Mouse (Mus musculus): ENCODE results near the gene Spn. TPM values are rescaled to one million over a fixed set of nuclear protein-coding genes. Genes with fewer than 3 reads are reported as not detected.

Gene Spn
- polyA plus RNA-seq, 1 experiment: 3.9 TPM

DNA sequence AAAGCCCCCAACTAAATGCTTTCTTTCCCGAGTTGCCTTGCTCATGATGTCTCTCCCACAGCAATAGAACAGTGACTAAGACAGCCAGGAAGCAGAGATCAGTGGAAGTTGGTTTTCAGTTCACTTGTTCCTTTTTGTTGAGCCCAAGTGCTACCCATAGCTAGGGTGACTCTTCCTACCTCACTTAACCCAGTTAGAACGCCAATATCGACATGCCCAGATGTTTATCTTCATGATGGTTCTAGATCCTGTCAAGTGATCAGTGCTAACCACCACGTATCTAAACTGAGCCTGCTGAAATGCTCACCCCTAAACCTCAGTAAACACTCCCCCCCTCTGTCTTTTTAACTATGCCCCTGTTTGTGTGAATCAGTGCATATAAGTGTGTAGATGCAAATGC is 38.1 kb downstream of the Spn start:
- no peaks in the 10 kb centered on the region; the same call in 1 of the 2 replicates for H3K4me1 ChIP-seq (ENCODE audit: control insufficient read depth, insufficient read depth, insufficient read length, low read length)
- TF ChIP-seq CTCF (IDR thresholded peaks at IDR 0.05; ENCODE audit: extremely low read depth, insufficient read length, insufficient replicate concordance, low read depth, low read length) (no peak), POLR2A (IDR thresholded peaks at IDR 0.05; ENCODE audit: low read depth, low read length) (no peak)
- no peaks in the 10 kb centered on the region for H3K27me3 ChIP-seq (ENCODE audit: control insufficient read depth, insufficient read depth, low read length)
- H3K36me3 ChIP-seq (ENCODE audit: control insufficient read depth, insufficient read depth, low read length): no peaks in the 10 kb centered on the region
- no peak overlapping the region for H3K27ac ChIP-seq (ENCODE audit: insufficient read depth, low read depth, low read length)
- WGBS: 75% methylated on average over 4 of the region's 4 CpGs
- H3K4me3 ChIP-seq (ENCODE audit: low read depth, low read length): no peak overlapping the region

DNA sequence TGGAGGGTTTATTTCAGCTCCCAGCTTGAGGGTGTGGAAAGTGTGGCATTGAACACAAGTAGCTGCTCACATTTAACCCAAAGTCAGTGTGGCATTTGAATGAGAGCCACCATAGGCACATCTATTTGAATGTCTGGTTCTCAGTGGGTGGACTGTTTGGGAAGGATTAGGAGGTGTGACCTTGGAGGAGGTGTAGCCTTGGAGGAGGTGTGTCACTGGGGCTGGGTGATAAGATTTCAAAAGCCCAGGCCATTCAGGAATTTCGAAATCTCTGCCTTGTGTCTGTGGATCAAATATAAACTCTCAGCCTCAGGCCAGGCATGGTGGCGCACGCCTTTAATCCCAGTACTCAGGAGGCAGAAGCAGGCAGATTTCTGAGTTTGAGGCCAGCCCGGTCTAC is 38.7 kb downstream of the Spn start:
- H3K27me3 ChIP-seq (ENCODE audit: control insufficient read depth, insufficient read depth, low read length): no peaks in the 10 kb centered on the region
- H3K27ac ChIP-seq (ENCODE audit: insufficient read depth, low read depth, low read length): no peak overlapping the region
- WGBS: 90% methylated on average over 4 of the region's 4 CpGs
- no peaks in the 10 kb centered on the region; the same call in 1 of the 2 replicates for H3K4me1 ChIP-seq (ENCODE audit: control insufficient read depth, insufficient read depth, insufficient read length, low read length)
- H3K4me3 ChIP-seq (ENCODE audit: low read depth, low read length): no peak overlapping the region
- H3K36me3 ChIP-seq (ENCODE audit: control insufficient read depth, insufficient read depth, low read length): no peaks in the 10 kb centered on the region
- TF ChIP-seq POLR2A (IDR thresholded peaks at IDR 0.05; ENCODE audit: low read depth, low read length) (no peak), CTCF (IDR thresholded peaks at IDR 0.05; ENCODE audit: extremely low read depth, insufficient read length, insufficient replicate concordance, low read depth, low read length) (no peak)

DNA sequence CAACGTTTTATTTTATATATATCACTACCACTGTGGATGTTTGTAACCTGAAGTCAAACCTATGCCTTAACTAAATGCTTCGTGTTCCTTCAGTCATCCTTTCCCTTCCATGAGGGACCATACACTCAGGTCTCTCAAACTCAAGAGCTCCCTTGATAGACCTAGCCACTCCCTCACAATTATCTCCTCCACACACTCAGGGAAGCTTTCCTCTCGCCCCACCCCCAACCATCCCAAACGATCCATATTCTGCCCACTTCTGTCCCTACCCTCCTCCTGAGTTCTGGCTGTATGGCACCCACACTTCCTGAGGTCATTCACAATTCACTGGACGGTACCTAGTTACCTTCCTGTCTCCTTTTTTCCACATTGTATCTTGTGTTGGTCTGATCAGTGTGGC is 39.1 kb downstream of the Spn start:
- WGBS: 91% methylated on average over 5 of the region's 5 CpGs
- Histone ChIP-seq H3K27ac (ENCODE audit: insufficient read depth, low read depth, low read length) (no peak overlapping the region), H3K4me3 (ENCODE audit: low read depth, low read length) (no peak overlapping the region), H3K36me3 (ENCODE audit: control insufficient read depth, insufficient read depth, low read length) (no peaks in the 10 kb centered on the region), H3K27me3 (ENCODE audit: control insufficient read depth, insufficient read depth, low read length) (no peaks in the 10 kb centered on the region), H3K4me1 (ENCODE audit: control insufficient read depth, insufficient read depth, insufficient read length, low read length) (no peaks in the 10 kb centered on the region; the same call in 1 of the 2 replicates)
- TF ChIP-seq CTCF (IDR thresholded peaks at IDR 0.05; ENCODE audit: extremely low read depth, insufficient read length, insufficient replicate concordance, low read depth, low read length) (no peak), POLR2A (IDR thresholded peaks at IDR 0.05; ENCODE audit: low read depth, low read length) (no peak)

DNA sequence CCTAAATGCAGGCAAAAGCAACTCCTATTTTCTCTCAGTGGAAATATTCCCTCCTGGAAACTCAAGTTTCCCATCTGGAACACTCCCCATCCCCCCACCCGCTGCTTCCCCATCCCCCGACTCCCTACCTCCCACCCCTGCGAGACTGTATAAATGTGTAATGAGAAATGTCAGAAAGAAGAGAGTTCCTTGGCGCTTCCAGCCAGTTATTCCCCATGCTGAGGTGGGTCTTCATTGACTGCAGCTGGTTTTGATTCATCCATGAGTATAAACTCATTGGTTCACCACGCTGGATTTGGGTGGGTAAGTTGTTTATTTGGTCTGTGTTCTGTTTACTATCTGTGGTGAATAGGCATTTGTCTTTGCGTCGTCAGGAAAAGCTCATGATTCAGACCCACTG is 41.2 kb downstream of the Spn start:
- TF ChIP-seq CTCF (IDR thresholded peaks at IDR 0.05; ENCODE audit: extremely low read depth, insufficient read length, insufficient replicate concordance, low read depth, low read length): no peak
- TF ChIP-seq POLR2A (IDR thresholded peaks at IDR 0.05; ENCODE audit: low read depth, low read length): no peak
- WGBS: 79% methylated on average over 7 of the region's 7 CpGs
- no peaks in the 10 kb centered on the region for H3K36me3 ChIP-seq (ENCODE audit: control insufficient read depth, insufficient read depth, low read length)
- H3K27me3 ChIP-seq (ENCODE audit: control insufficient read depth, insufficient read depth, low read length): no peaks in the 10 kb centered on the region
- peaks cover 9% of the 10 kb centered on the region; the same call in 1 of the 2 replicates for H3K4me1 ChIP-seq (ENCODE audit: control insufficient read depth, insufficient read depth, insufficient read length, low read length)
- no peak overlapping the region for H3K27ac ChIP-seq (ENCODE audit: insufficient read depth, low read depth, low read length)
- H3K4me3 ChIP-seq (ENCODE audit: low read depth, low read length): no peak overlapping the region

DNA sequence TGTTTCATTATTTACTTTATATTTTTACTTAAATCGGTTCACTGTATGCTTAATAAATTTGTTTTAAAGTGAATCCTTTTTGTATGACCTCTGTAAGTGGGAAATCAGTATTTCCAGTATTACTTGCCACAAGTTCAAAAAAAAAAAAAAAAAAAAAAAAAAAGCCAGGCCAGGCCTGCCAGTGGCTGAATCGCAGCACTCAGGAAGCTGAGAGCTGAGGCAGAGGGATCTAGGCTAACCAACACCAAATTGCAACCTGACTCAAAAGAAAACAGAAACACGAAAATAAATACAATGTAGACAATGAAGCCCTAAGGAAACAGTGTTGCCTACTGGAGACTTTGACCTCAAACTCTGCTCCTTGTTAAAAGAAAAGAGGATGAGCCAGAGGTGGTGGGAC is 43.7 kb downstream of the Spn start:
- no peaks in the 10 kb centered on the region for H3K27me3 ChIP-seq (ENCODE audit: control insufficient read depth, insufficient read depth, low read length)
- WGBS: 53% methylated on average over 3 of the region's 3 CpGs

DNA sequence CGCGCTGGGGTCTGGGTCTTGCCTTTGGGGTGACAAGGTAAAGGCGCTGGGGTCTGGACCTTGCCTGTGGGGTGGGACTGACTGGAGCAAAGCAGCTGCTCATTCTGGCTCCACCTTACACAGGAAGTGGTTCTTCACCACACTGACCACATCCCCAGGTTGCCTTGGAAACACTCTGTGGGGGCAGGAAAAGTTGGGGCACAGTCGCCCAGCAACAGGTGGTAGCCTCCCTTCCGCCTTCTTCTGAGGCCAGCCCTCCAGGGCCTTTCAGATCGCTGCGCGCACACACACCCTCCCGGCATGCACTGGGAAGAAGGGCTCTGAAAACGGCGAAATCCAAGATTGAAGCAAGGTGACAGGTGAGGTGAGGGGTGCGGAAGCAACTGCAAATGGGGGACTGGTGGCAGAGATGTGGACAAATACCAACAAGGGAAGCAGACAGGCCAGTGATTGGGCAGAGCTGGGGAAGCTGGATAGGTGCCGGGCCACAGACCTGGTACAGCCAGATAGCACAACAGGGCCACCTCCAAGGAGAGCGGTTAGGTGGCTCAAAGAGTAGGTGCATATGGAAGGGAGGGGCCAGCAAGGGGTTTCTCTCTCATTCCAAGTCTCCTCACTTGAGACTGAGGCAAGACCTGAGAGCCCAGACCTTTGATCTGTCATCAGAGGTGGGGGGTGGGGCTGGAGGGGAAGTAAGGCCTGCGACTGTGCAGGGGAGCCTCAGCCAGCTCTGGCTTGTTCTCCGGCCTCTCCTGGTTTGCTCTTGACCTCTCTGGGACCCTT is 46.3 kb downstream of the Spn start, which contains the start of gene AI467606:
TSS of gene AI467606 (plus strand) at position 246 of the 783 bp plus-strand sequence.
- WGBS: 53% methylated on average over 16 of the region's 16 CpGs
- peaks cover 26% of the 10 kb centered on the region for H3K4me1 ChIP-seq (ENCODE audit: control insufficient read depth, insufficient read depth, insufficient read length, low read length)
- no peaks in the 10 kb centered on the region for H3K36me3 ChIP-seq (ENCODE audit: control insufficient read depth, insufficient read depth, low read length)
- H3K27ac ChIP-seq (ENCODE audit: insufficient read depth, low read depth, low read length): peak within 1 kb of the TSS; percentile 89
- H3K27me3 ChIP-seq (ENCODE audit: control insufficient read depth, insufficient read depth, low read length): no peaks in the 10 kb centered on the region
- H3K4me3 ChIP-seq (ENCODE audit: low read depth, low read length): peak within 1 kb of the TSS; percentile 62
- TF ChIP-seq CTCF (IDR thresholded peaks at IDR 0.05; ENCODE audit: extremely low read depth, insufficient read length, insufficient replicate concordance, low read depth, low read length): no peak
- TF ChIP-seq POLR2A (IDR thresholded peaks at IDR 0.05; ENCODE audit: low read depth, low read length): peak; percentile 30; the same call in 1 of the 2 replicates

More for the DNA sequence above, 43.7 kb downstream of the Spn start:
- no peak for TF ChIP-seq CTCF (IDR thresholded peaks at IDR 0.05; ENCODE audit: extremely low read depth, insufficient read length, insufficient replicate concordance, low read depth, low read length)
- TF ChIP-seq POLR2A (IDR thresholded peaks at IDR 0.05; ENCODE audit: low read depth, low read length): no peak
- Histone ChIP-seq H3K36me3 (ENCODE audit: control insufficient read depth, insufficient read depth, low read length) (no peaks in the 10 kb centered on the region), H3K4me1 (ENCODE audit: control insufficient read depth, insufficient read depth, insufficient read length, low read length) (peaks cover 24% of the 10 kb centered on the region), H3K4me3 (ENCODE audit: low read depth, low read length) (no peak overlapping the region), H3K27ac (ENCODE audit: insufficient read depth, low read depth, low read length) (no peak overlapping the region)
